Mouse (Mus musculus): Measurements from ENCODE around the gene Rnf8.

DNA sequence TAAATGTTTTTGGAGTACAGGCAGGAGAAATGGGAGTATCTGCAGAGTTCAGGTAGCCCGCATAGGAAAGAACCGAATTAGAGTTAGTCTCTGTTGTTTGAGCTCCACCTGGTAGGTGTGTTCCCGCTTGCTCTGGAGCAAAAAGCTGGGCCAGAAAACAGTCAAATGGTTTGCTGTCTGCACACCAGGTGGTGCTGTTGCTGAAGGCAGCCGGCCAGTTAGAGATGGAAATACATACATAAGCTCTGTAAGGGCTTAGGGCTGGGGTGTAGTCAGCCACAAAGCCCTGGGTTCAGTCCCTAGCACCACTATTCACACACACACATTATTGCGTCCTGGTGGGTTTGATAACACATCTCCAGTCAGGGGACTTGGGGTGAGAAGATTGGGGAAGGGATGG is 21.5 kb downstream of the Rnf8 start:
- TF ChIP-seq CTCF (conservative IDR thresholded peaks at IDR 0.05; ENCODE audit: low read length) (peak; percentile 32), NANOG (IDR thresholded peaks at IDR 0.05; ENCODE audit: borderline replicate concordance, low read length) (no peak)

Measured in E14TG2a.4 (cell line).